Mouse (Mus musculus): ENCODE measurements around the gene Htr5b.

Htr5b gene

GRCm38 (mm10) chr1:121486803-121487202 lies 41.5 kb downstream of the Htr5b start:
- no peak for DNase-seq

- no peak for DNase-seq
These were observed 45.2 kb downstream of the Htr5b start for GRCm38 (mm10) chr1:121483091-121483490.

- DNase-seq: no peak
These were observed 48.9 kb downstream of the Htr5b start for GRCm38 (mm10) chr1:121479403-121479802.

GRCm38 (mm10) chr1:121478284-121478980 lies 49.8 kb downstream of the Htr5b start:
- DNase-seq: peak; percentile 57 to 61

- no peak for DNase-seq
These were observed 50.5 kb downstream of the Htr5b start for GRCm38 (mm10) chr1:121477716-121478115.

GRCm38 (mm10) chr1:121471503-121471902 lies 56.8 kb downstream of the Htr5b start:
- no peak for DNase-seq

GRCm38 (mm10) chr1:121468271-121468670 lies 60.0 kb downstream of the Htr5b start:
- no peak for DNase-seq

- peak; percentile 45 to 50 for DNase-seq
These were observed 62.0 kb downstream of the Htr5b start for GRCm38 (mm10) chr1:121466276-121466675.

GRCm38 (mm10) chr1:121463806-121464205 lies 64.5 kb downstream of the Htr5b start:
- no peak for DNase-seq

GRCm38 (mm10) chr1:121462643-121463042 lies 65.6 kb downstream of the Htr5b start:
- no peak for DNase-seq

GRCm38 (mm10) chr1:121461895-121462294 lies 66.4 kb downstream of the Htr5b start:
- DNase-seq: no peak

GRCm38 (mm10) chr1:121460077-121460476 lies 68.2 kb downstream of the Htr5b start:
- peak; percentile 64 to 70 for DNase-seq
